Mouse (Mus musculus): ENCODE measurements around the gene Stat5a. TPM values are rescaled to one million over a fixed set of nuclear protein-coding genes. Genes with fewer than 3 reads are reported as not detected.

Stat5a gene
- 1.4 and 1.8 TPM in 2 replicates for polyA plus RNA-seq (2014; fragmentation: Nextera tagmentation; extraction: Ambion mirVana)

- no peak within 1 kb of the TSS for H3K27ac ChIP-seq (ENCODE audit: low read depth, low read length)
- H3K27me3 ChIP-seq (ENCODE audit: control insufficient read depth, insufficient read depth, low read length) = peaks cover 23% of the 10 kb centered on the region
- H3K9ac ChIP-seq (ENCODE audit: low read depth, low read length) = peak within 1 kb of the TSS; percentile 55
- no peak for ATAC-seq (ENCODE audit: low FRiP score)
- no peaks in the 10 kb centered on the region for H3K36me3 ChIP-seq (ENCODE audit: control insufficient read depth, insufficient read depth, low read length)
- H3K9me3 ChIP-seq (ENCODE audit: control insufficient read depth, low read length) = no peaks in the 10 kb centered on the region
- H3K4me2 ChIP-seq (replicated peaks; ENCODE audit: low read depth, low read length) = peak within 1 kb of the TSS; percentile 65
- H3K4me3 ChIP-seq (ENCODE audit: low read depth, low read length) = peak within 1 kb of the TSS; percentile 40
- no peak for DNase-seq (ENCODE audit: low spot score)
- H3K4me1 ChIP-seq (replicated peaks; ENCODE audit: control insufficient read depth, insufficient read depth, low read length) = no peaks in the 10 kb centered on the region
- 64% methylated on average over 9 of the region's 9 CpGs for WGBS
These were observed at the start of gene Stat5a for GRCm38 (mm10) chr11:100858935-100859578. Stat5a (plus strand) TSS chr11:100859351.

DNA sequence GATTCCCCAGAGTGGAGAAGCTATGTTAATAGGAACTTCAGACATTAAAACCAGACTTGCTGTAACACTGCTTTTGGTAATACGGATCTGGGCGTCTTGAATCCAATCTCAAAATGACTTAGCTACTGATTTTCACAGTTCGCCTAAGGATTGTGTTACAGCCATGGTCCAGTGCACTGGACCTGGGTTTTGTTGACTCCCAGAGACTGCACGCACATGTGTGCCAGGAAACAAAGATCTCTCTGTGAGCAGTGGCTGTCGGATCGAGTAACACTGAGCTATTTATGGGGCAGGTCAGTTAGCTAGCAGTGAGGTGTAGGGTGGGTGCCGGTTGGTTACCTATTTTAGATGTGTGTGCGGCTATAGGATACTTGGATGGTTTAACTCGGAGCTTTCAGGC lies 48.6 kb upstream of the Stat5a start:
- no peak for ATAC-seq (ENCODE audit: low FRiP score)
- Histone ChIP-seq H3K4me3 (ENCODE audit: low read depth, low read length) (no peak overlapping the region), H3K9ac (ENCODE audit: low read depth, low read length) (no peak overlapping the region), H3K4me1 (replicated peaks; ENCODE audit: control insufficient read depth, insufficient read depth, low read length) (no peaks in the 10 kb centered on the region), H3K4me2 (replicated peaks; ENCODE audit: low read depth, low read length) (no peak overlapping the region), H3K27ac (ENCODE audit: low read depth, low read length) (no peak overlapping the region), H3K27me3 (ENCODE audit: control insufficient read depth, insufficient read depth, low read length) (no peaks in the 10 kb centered on the region), H3K9me3 (ENCODE audit: control insufficient read depth, low read length) (no peaks in the 10 kb centered on the region), H3K36me3 (ENCODE audit: control insufficient read depth, insufficient read depth, low read length) (no peaks in the 10 kb centered on the region)
- WGBS = 68% methylated on average over 9 of the region's 9 CpGs
- no peak for DNase-seq (ENCODE audit: low spot score)

DNA sequence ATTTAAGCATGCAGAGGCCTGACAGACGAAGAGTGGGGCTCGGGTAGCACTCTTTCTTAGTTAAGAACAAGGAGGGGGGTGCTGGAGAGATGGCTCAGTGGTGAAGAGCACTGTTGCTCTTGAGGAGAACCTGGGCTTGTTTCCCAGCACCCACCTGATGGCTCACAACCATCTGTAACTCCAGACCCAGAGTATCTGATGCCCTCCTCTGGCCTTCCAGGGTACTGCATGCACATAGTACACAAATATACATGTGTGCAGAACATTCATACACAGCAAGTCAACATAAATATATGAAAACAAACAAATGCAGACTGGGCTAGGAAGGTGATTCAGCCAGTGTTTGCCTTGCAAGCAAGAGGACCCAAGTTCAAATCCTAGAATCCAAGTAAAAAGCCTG lies 48.0 kb upstream of the Stat5a start:
- Histone ChIP-seq H3K27ac (ENCODE audit: low read depth, low read length) (no peak overlapping the region), H3K4me2 (replicated peaks; ENCODE audit: low read depth, low read length) (no peak overlapping the region), H3K27me3 (ENCODE audit: control insufficient read depth, insufficient read depth, low read length) (no peaks in the 10 kb centered on the region), H3K9ac (ENCODE audit: low read depth, low read length) (no peak overlapping the region), H3K4me3 (ENCODE audit: low read depth, low read length) (no peak overlapping the region), H3K4me1 (replicated peaks; ENCODE audit: control insufficient read depth, insufficient read depth, low read length) (no peaks in the 10 kb centered on the region), H3K36me3 (ENCODE audit: control insufficient read depth, insufficient read depth, low read length) (no peaks in the 10 kb centered on the region), H3K9me3 (ENCODE audit: control insufficient read depth, low read length) (no peaks in the 10 kb centered on the region)
- 78% methylated on average over 2 of the region's 2 CpGs for WGBS
- DNase-seq (ENCODE audit: low spot score) (no peak), ATAC-seq (ENCODE audit: low FRiP score) (no peak)

DNA sequence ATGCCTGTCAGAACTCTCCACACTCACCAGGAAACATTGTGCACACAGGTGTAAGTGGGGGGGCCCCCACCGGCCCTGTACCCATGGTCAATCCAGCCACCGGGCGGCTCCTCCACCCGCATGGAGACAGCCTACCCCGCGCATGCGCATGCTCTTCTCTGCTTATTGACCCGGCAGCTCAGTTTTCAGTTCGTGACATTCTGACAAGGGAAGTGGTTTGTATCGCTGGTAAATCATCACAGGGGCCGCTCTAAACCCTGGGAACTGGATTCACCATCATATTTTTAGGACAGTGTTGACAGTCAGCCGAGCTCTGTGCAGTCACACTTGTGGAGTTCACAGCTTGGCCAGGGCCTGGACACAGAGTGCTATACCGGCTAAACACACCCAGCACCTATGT lies 44.7 kb upstream of the Stat5a start:
- H3K4me1 ChIP-seq (replicated peaks; ENCODE audit: control insufficient read depth, insufficient read depth, low read length) = no peaks in the 10 kb centered on the region
- no peak overlapping the region for H3K4me3 ChIP-seq (ENCODE audit: low read depth, low read length)
- no peaks in the 10 kb centered on the region for H3K27me3 ChIP-seq (ENCODE audit: control insufficient read depth, insufficient read depth, low read length)
- DNase-seq (ENCODE audit: low spot score) (no peak), ATAC-seq (ENCODE audit: low FRiP score) (no peak)
- H3K9ac ChIP-seq (ENCODE audit: low read depth, low read length) = no peak overlapping the region
- no peak overlapping the region for H3K27ac ChIP-seq (ENCODE audit: low read depth, low read length)
- H3K9me3 ChIP-seq (ENCODE audit: control insufficient read depth, low read length) = no peaks in the 10 kb centered on the region
- 79% methylated on average over 13 of the region's 13 CpGs for WGBS
- H3K4me2 ChIP-seq (replicated peaks; ENCODE audit: low read depth, low read length) = no peak overlapping the region
- H3K36me3 ChIP-seq (ENCODE audit: control insufficient read depth, insufficient read depth, low read length) = no peaks in the 10 kb centered on the region

DNA sequence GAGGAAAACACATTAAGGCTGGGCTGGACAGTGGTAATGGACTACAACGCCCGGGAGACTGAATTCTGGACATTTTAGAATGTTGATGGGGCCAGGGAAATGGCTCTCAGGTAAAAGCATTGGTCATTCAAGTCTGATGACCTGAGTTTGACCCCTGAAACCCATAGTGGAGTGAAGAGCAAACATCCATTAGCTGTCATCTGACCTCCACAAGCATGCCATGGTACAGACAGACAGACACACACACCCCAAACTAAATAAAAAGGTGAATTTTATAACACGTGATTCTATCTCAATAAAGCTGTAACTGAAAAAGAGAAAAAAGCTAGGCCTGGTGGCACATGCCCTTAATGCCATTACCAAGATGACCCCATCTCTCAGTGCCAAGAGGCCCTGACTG lies 42.8 kb upstream of the Stat5a start:
- no peaks in the 10 kb centered on the region for H3K4me1 ChIP-seq (replicated peaks; ENCODE audit: control insufficient read depth, insufficient read depth, low read length)
- H3K9ac ChIP-seq (ENCODE audit: low read depth, low read length) = no peak overlapping the region
- no peak overlapping the region for H3K4me2 ChIP-seq (replicated peaks; ENCODE audit: low read depth, low read length)
- H3K36me3 ChIP-seq (ENCODE audit: control insufficient read depth, insufficient read depth, low read length) = no peaks in the 10 kb centered on the region
- DNase-seq (ENCODE audit: low spot score) = no peak
- no peaks in the 10 kb centered on the region for H3K27me3 ChIP-seq (ENCODE audit: control insufficient read depth, insufficient read depth, low read length)
- no peak for ATAC-seq (ENCODE audit: low FRiP score)
- H3K27ac ChIP-seq (ENCODE audit: low read depth, low read length) = no peak overlapping the region
- 94% methylated on average over 3 of the region's 3 CpGs for WGBS
- no peak overlapping the region for H3K4me3 ChIP-seq (ENCODE audit: low read depth, low read length)
- H3K9me3 ChIP-seq (ENCODE audit: control insufficient read depth, low read length) = no peaks in the 10 kb centered on the region

GRCm38 (mm10) chr11:100816801-100817200 lies 42.4 kb upstream of the Stat5a start:
- H3K27me3 ChIP-seq (ENCODE audit: control insufficient read depth, insufficient read depth, low read length) = no peaks in the 10 kb centered on the region
- no peak overlapping the region for H3K4me2 ChIP-seq (replicated peaks; ENCODE audit: low read depth, low read length)
- H3K9ac ChIP-seq (ENCODE audit: low read depth, low read length) = no peak overlapping the region
- no peak for ATAC-seq (ENCODE audit: low FRiP score)
- H3K4me3 ChIP-seq (ENCODE audit: low read depth, low read length) = no peak overlapping the region
- H3K27ac ChIP-seq (ENCODE audit: low read depth, low read length) = no peak overlapping the region
- 87% methylated on average over 4 of the region's 4 CpGs for WGBS
- H3K9me3 ChIP-seq (ENCODE audit: control insufficient read depth, low read length) = no peaks in the 10 kb centered on the region
- H3K36me3 ChIP-seq (ENCODE audit: control insufficient read depth, insufficient read depth, low read length) = no peaks in the 10 kb centered on the region
- no peak for DNase-seq (ENCODE audit: low spot score)
- H3K4me1 ChIP-seq (replicated peaks; ENCODE audit: control insufficient read depth, insufficient read depth, low read length) = no peaks in the 10 kb centered on the region

- no peaks in the 10 kb centered on the region for H3K4me1 ChIP-seq (replicated peaks; ENCODE audit: control insufficient read depth, insufficient read depth, low read length)
- no peak overlapping the region for H3K4me2 ChIP-seq (replicated peaks; ENCODE audit: low read depth, low read length)
- H3K27me3 ChIP-seq (ENCODE audit: control insufficient read depth, insufficient read depth, low read length) = no peaks in the 10 kb centered on the region
- H3K4me3 ChIP-seq (ENCODE audit: low read depth, low read length) = no peak overlapping the region
- no peak overlapping the region for H3K9ac ChIP-seq (ENCODE audit: low read depth, low read length)
- 72% methylated on average over 9 of the region's 9 CpGs for WGBS
- ATAC-seq (ENCODE audit: low FRiP score) = no peak
- no peak for DNase-seq (ENCODE audit: low spot score)
- no peak overlapping the region for H3K27ac ChIP-seq (ENCODE audit: low read depth, low read length)
- H3K36me3 ChIP-seq (ENCODE audit: control insufficient read depth, insufficient read depth, low read length) = no peaks in the 10 kb centered on the region
- no peaks in the 10 kb centered on the region for H3K9me3 ChIP-seq (ENCODE audit: control insufficient read depth, low read length)
These were observed 41.8 kb upstream of the Stat5a start for GRCm38 (mm10) chr11:100817311-100817710.

GRCm38 (mm10) chr11:100818359-100819012 lies 40.7 kb upstream of the Stat5a start:
- Histone ChIP-seq H3K4me1 (replicated peaks; ENCODE audit: control insufficient read depth, insufficient read depth, low read length) (no peaks in the 10 kb centered on the region), H3K4me3 (ENCODE audit: low read depth, low read length) (no peak overlapping the region), H3K36me3 (ENCODE audit: control insufficient read depth, insufficient read depth, low read length) (no peaks in the 10 kb centered on the region), H3K27me3 (ENCODE audit: control insufficient read depth, insufficient read depth, low read length) (no peaks in the 10 kb centered on the region), H3K9ac (ENCODE audit: low read depth, low read length) (no peak overlapping the region), H3K27ac (ENCODE audit: low read depth, low read length) (no peak overlapping the region), H3K4me2 (replicated peaks; ENCODE audit: low read depth, low read length) (no peak overlapping the region), H3K9me3 (ENCODE audit: control insufficient read depth, low read length) (no peaks in the 10 kb centered on the region)
- 95% methylated on average over 15 of the region's 15 CpGs for WGBS
- no peak for ATAC-seq (ENCODE audit: low FRiP score)
- DNase-seq (ENCODE audit: low spot score) = no peak

DNA sequence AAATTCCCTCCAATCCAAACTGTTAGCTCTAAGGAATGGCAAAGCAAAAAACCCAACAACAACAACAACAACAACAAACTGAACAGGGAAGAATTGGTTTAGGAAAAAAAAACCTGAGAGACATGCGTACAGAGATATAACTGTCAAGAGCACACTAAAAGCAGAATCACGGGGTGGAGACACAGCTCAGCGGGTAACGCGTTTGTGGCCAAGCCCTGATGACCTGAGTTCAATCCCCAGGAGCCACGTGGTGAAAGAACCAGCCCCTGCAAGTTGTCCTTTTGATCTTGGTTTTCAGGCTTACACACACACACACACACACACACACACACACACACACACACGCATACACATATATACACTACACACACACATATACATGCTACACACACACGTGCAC lies 40.1 kb upstream of the Stat5a start:
- H3K9ac ChIP-seq (ENCODE audit: low read depth, low read length) = no peak overlapping the region
- no peak for DNase-seq (ENCODE audit: low spot score)
- no peaks in the 10 kb centered on the region for H3K36me3 ChIP-seq (ENCODE audit: control insufficient read depth, insufficient read depth, low read length)
- no peak overlapping the region for H3K4me3 ChIP-seq (ENCODE audit: low read depth, low read length)
- ATAC-seq (ENCODE audit: low FRiP score) = no peak
- no peaks in the 10 kb centered on the region for H3K27me3 ChIP-seq (ENCODE audit: control insufficient read depth, insufficient read depth, low read length)
- no peaks in the 10 kb centered on the region for H3K4me1 ChIP-seq (replicated peaks; ENCODE audit: control insufficient read depth, insufficient read depth, low read length)
- H3K4me2 ChIP-seq (replicated peaks; ENCODE audit: low read depth, low read length) = no peak overlapping the region
- 84% methylated on average over 8 of the region's 8 CpGs for WGBS
- H3K27ac ChIP-seq (ENCODE audit: low read depth, low read length) = no peak overlapping the region
- no peaks in the 10 kb centered on the region for H3K9me3 ChIP-seq (ENCODE audit: control insufficient read depth, low read length)
